Mouse (Mus musculus) right cerebral cortex, postnatal 10 days (tissue): ENCODE measurements around the gene Gata1.
A peak's percentile ranks its signal among the peaks of the same experiment; 100 is the strongest.
"Not testable (repeated sequence)": the region's sequence is repeated elsewhere in the genome, so short reads cannot be mapped to it uniquely, and the experiment has no call there.

Experiments used
- DNase-seq, 2 experiments: peaks; one replicate each; pipeline ENCODE4 v3.0.0; 2021; ENCODE audit warnings: low spot score in 2 of 2

Gene Gata1

GRCm38 (mm10) chrX:7966161-7966560, 11.7 kb downstream of the Gata1 start:
- DNase-seq: no peak

- no peak for DNase-seq
Observed at GRCm38 (mm10) chrX:7963829-7964626, 13.8 kb downstream of the Gata1 start.

GRCm38 (mm10) chrX:7958868-7959267, 19.0 kb downstream of the Gata1 start:
- DNase-seq: no peak

GRCm38 (mm10) chrX:7950091-7950490, 27.8 kb downstream of the Gata1 start:
- DNase-seq: no peak

GRCm38 (mm10) chrX:7947900-7948492, 29.9 kb downstream of the Gata1 start:
- peak; percentile 97 for DNase-seq

GRCm38 (mm10) chrX:7947108-7947899, 30.6 kb downstream of the Gata1 start, which contains the start of gene Hdac6:
Gene Hdac6, minus strand, starts transcription at chrX:7947889.
- peak in 1 of 2 experiments; percentile 38 for DNase-seq

GRCm38 (mm10) chrX:7945618-7946017, 32.3 kb downstream of the Gata1 start:
- no peak for DNase-seq

GRCm38 (mm10) chrX:7937667-7938066, 40.2 kb downstream of the Gata1 start:
- no peak for DNase-seq

GRCm38 (mm10) chrX:7936874-7937273, 41.0 kb downstream of the Gata1 start:
- DNase-seq: no peak

GRCm38 (mm10) chrX:7928270-7928790, 49.5 kb downstream of the Gata1 start, which contains the start of gene Eras:
Gene Eras, minus strand, starts transcription at chrX:7928607.
- no peak for DNase-seq

- DNase-seq: no peak
Observed at GRCm38 (mm10) chrX:7927116-7927515, 50.8 kb downstream of the Gata1 start.

GRCm38 (mm10) chrX:7926266-7926665, 51.6 kb downstream of the Gata1 start:
- no peak for DNase-seq

- DNase-seq: peak in 1 of 2 experiments; percentile 38
Observed at GRCm38 (mm10) chrX:7922032-7922431, 55.8 kb downstream of the Gata1 start.

- DNase-seq: peak; percentile 70 to 74
Observed at GRCm38 (mm10) chrX:7919601-7920383, 58.1 kb downstream of the Gata1 start, which contains the start of gene Pcsk1n. Gene Pcsk1n, plus strand, starts transcription at chrX:7919822.

GRCm38 (mm10) chrX:7917960-7918359, 59.9 kb downstream of the Gata1 start:
- DNase-seq: not testable (repeated sequence)

GRCm38 (mm10) chrX:7915669-7916068, 62.2 kb downstream of the Gata1 start:
- DNase-seq: peak in 1 of 2 experiments; percentile 38

GRCm38 (mm10) chrX:7910473-7910872, 67.4 kb downstream of the Gata1 start:
- no peak for DNase-seq
